Mouse (Mus musculus): ENCODE data around the gene Meiob. TPM values are rescaled to one million over a fixed set of nuclear protein-coding genes. Genes with fewer than 3 reads are reported as not detected.

Meiob gene
- polyA plus RNA-seq, 1 experiment from 2014 or later = not detected

DNA sequence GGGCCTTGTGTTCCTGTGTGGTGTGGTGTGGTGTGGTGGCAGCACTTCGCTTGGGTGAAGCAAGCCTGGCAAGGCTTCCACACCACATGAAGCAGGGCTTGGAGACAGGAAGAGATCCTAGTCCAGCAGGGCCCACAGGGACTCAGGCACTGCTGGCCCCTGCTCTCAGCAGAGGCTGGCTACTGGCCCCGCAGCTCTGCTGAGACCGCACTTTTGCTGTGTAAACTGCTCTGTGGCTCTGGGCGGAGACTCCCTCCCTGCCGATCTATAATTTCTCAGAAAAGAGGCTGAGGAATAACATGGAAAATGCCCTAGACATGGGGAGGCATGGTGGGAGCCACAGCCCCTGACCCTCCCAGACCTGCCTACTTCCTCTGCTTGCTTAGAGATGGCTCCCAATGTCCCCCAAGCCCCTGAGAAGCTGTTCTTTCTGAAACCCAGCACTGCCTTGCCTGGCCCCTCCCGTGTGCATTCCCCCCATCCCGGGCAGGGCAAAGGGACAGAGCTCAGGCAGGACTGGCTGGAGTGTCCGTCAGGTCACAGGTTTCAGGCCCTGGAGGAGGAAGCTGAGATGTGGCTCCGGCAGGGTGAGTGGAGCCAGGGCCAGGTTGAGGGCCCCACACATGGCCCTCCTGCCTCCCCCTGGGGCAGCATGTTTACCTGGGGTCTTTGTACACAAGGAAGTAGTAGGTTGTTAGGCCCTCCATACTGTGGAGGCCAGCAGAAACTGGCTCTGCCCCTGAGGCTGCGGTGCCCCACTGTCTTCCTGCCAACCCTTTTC is 73.4 kb downstream of the Meiob start:
- Histone ChIP-seq H3K36me3 (ENCODE audit: control insufficient read depth, insufficient read depth, low read length) (no peaks in the 10 kb centered on the region), H3K27ac (ENCODE audit: low read depth, low read length) (no peak overlapping the region), H3K4me1 (ENCODE audit: control insufficient read depth, insufficient read depth, low read depth, low read length) (no peaks in the 10 kb centered on the region), H3K9me3 (ENCODE audit: control insufficient read depth, low read length) (no peaks in the 10 kb centered on the region), H3K27me3 (replicated peaks; ENCODE audit: control insufficient read depth, insufficient read depth, low read length) (no peaks in the 10 kb centered on the region), H3K4me2 (ENCODE audit: low read length) (no peak overlapping the region), H3K4me3 (ENCODE audit: low read length) (no peak overlapping the region), H3K9ac (ENCODE audit: low read depth, low read length) (no peak overlapping the region)
- ATAC-seq = no peak
- 63% methylated on average over 10 of the region's 10 CpGs for WGBS

DNA sequence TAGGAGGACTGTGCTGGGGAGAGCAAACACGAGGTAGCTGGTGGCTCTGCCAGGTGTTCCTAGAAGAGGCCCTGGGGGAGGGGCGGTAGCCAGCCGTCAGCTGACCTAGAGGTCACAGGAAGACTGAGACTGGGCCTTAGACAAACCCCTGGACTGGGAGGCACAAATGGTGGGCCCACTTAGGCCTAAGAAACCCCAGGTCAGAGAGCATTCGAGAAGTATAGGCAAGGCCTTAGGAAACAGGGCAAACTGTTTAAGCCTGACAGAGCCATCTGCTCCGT is 74.0 kb downstream of the Meiob start:
- no peak overlapping the region for H3K27ac ChIP-seq (ENCODE audit: low read depth, low read length)
- 37% methylated on average over 5 of the region's 5 CpGs for WGBS
- H3K4me3 ChIP-seq (ENCODE audit: low read length) = no peak overlapping the region
- ATAC-seq = no peak
- no peaks in the 10 kb centered on the region for H3K4me1 ChIP-seq (ENCODE audit: control insufficient read depth, insufficient read depth, low read depth, low read length)
- H3K36me3 ChIP-seq (ENCODE audit: control insufficient read depth, insufficient read depth, low read length) = 0 out of 2 replicates have a peak, but pooled peaks cover 2% of the 10 kb centered on the region
- no peaks in the 10 kb centered on the region for H3K27me3 ChIP-seq (replicated peaks; ENCODE audit: control insufficient read depth, insufficient read depth, low read length)
- no peak overlapping the region for H3K4me2 ChIP-seq (ENCODE audit: low read length)
- no peaks in the 10 kb centered on the region for H3K9me3 ChIP-seq (ENCODE audit: control insufficient read depth, low read length)
- no peak overlapping the region for H3K9ac ChIP-seq (ENCODE audit: low read depth, low read length)

DNA sequence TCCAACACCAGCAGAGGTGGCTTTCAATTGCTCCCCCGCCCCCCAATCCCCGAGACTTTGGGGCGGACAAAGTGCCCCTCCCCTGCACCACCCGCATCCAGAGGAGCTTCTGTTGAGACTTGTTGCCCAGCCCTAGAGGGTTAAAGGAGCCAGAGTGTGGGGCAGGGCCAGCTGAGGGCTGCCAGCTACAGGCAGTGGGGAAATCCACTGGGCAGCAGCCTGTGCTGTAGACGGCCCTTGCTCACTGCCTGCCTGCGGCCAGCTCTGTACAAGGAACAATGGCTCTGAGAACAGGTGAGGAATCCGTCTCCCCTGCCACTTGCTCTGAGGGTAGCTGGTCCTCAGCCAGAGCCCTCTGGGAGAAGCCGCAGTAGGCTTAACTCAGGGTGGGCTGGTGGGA is 74.4 kb downstream of the Meiob start:
- H3K27ac ChIP-seq (ENCODE audit: low read depth, low read length) = no peak overlapping the region
- no peaks in the 10 kb centered on the region for H3K4me1 ChIP-seq (ENCODE audit: control insufficient read depth, insufficient read depth, low read depth, low read length)
- 0 out of 2 replicates have a peak, but pooled peaks cover 3% of the 10 kb centered on the region for H3K36me3 ChIP-seq (ENCODE audit: control insufficient read depth, insufficient read depth, low read length)
- 76% methylated on average over 8 of the region's 8 CpGs for WGBS
- no peak overlapping the region for H3K4me3 ChIP-seq (ENCODE audit: low read length)
- ATAC-seq = no peak
- H3K27me3 ChIP-seq (replicated peaks; ENCODE audit: control insufficient read depth, insufficient read depth, low read length) = no peaks in the 10 kb centered on the region
- H3K9ac ChIP-seq (ENCODE audit: low read depth, low read length) = no peak overlapping the region
- H3K9me3 ChIP-seq (ENCODE audit: control insufficient read depth, low read length) = no peaks in the 10 kb centered on the region
- no peak overlapping the region for H3K4me2 ChIP-seq (ENCODE audit: low read length)

DNA sequence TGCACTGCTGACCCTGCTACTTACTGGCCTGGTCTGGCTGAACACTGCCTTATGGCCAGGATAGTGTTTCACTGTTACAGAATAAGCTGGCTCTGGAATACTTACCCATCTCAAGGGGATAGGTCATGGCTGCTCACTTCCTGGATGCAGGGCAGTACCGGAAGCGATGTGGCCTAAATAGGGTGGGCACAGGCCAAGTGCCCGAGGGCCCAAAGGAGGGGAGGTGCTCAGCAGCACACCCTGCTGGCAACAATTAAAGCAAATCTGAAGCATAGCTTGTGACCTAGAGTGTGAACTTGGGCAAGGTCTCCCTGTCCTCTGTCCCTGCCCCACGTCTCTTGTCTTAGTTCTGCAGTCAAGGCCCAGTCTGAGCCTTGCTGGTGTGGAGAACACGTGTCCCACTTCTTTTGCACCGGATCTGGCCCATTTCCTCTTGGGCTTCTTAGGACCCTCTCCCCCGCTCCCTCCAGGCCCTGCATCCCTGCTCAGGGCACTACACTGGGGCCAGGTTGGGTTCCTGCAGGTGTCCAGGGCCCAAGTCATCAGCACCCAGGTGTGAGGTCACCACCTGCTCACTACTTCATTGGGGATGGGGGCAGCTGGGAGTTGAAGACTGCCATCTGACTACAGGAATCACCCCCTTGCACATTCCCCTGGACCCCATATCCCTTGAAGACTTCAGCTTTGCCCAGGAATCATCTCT is 77.8 kb downstream of the Meiob start:
- H3K9ac ChIP-seq (ENCODE audit: low read depth, low read length) = no peak overlapping the region
- H3K36me3 ChIP-seq (ENCODE audit: control insufficient read depth, insufficient read depth, low read length) = peaks cover 3% of the 10 kb centered on the region; the same call in 1 of the 2 replicates
- H3K4me3 ChIP-seq (ENCODE audit: low read length) = no peak overlapping the region
- no peak overlapping the region for H3K27ac ChIP-seq (ENCODE audit: low read depth, low read length)
- peaks cover 10% of the 10 kb centered on the region for H3K4me1 ChIP-seq (ENCODE audit: control insufficient read depth, insufficient read depth, low read depth, low read length)
- no peaks in the 10 kb centered on the region for H3K27me3 ChIP-seq (replicated peaks; ENCODE audit: control insufficient read depth, insufficient read depth, low read length)
- H3K4me2 ChIP-seq (ENCODE audit: low read length) = no peak overlapping the region
- WGBS = 49% methylated on average over 7 of the region's 7 CpGs
- H3K9me3 ChIP-seq (ENCODE audit: control insufficient read depth, low read length) = no peaks in the 10 kb centered on the region
- no peak for ATAC-seq

DNA sequence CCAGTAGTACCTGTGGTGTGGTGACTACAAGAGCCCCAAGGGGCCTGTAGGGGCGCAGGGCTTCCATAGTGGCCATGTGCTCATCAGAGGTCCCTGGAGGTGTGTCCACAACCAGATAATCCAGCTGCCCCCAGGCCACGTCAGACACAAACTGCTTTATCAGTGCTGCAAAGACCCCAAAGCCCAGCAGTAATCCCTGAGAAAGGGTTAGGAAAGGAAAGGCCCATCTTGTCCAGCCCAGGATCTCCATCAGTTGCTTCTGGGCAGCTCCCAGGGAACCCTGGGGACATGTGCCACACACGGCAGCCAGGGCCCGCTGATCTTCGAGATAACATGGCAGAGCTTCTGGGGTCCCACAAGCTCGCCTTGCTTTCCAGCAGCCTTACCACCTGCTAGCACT is 80.3 kb downstream of the Meiob start:
- Histone ChIP-seq H3K4me3 (ENCODE audit: low read length) (no peak overlapping the region), H3K4me2 (ENCODE audit: low read length) (no peak overlapping the region), H3K27me3 (replicated peaks; ENCODE audit: control insufficient read depth, insufficient read depth, low read length) (no peaks in the 10 kb centered on the region), H3K9me3 (ENCODE audit: control insufficient read depth, low read length) (no peaks in the 10 kb centered on the region), H3K27ac (ENCODE audit: low read depth, low read length) (no peak overlapping the region), H3K4me1 (ENCODE audit: control insufficient read depth, insufficient read depth, low read depth, low read length) (peaks cover 28% of the 10 kb centered on the region), H3K9ac (ENCODE audit: low read depth, low read length) (no peak overlapping the region), H3K36me3 (ENCODE audit: control insufficient read depth, insufficient read depth, low read length) (peaks cover 10% of the 10 kb centered on the region; the same call in 1 of the 2 replicates)
- WGBS = 92% methylated on average over 6 of the region's 6 CpGs
- no peak for ATAC-seq

DNA sequence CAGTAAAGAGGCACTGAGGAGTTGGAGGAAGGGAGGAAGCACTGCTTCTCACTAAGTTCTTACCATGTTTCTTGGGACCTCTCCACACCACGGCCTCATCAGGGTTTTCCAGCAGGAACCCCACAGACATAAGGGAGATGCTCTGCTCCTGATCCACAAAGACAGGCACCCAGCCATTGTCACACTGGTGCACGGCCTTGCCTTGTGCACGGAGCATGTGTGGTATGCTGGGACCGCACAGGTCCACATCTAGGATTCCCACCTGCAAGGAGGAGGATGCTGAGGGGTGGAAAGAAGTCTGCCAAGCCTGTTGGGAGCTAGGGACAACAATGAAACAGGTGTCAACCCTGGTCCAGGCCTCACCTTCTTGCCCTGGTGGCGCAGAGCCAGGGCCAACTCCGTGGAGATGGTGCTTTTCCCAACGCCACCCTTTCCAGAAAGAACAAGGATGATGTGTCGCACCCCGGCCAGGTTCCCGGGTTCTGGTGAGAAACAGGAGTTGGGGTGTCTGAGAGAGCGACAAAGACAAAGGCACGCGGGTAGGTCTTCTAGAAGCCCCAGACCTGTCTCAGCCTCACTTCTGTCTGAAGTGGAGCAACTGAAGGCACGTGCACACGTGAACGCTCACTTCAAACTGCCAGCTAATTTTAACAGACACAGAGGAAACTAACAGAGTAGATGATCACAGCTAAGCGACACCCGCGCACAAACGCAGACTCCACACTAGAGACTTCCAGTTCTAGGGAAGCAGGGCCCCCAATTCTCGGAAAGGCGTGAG is 81.5 kb downstream of the Meiob start:
- no peak for ATAC-seq
- H3K27me3 ChIP-seq (replicated peaks; ENCODE audit: control insufficient read depth, insufficient read depth, low read length) = no peaks in the 10 kb centered on the region
- peak overlapping the region; percentile 88 for H3K4me3 ChIP-seq (ENCODE audit: low read length)
- peaks cover 12% of the 10 kb centered on the region for H3K36me3 ChIP-seq (ENCODE audit: control insufficient read depth, insufficient read depth, low read length)
- no peaks in the 10 kb centered on the region for H3K9me3 ChIP-seq (ENCODE audit: control insufficient read depth, low read length)
- peak overlapping the region; percentile 96 for H3K4me2 ChIP-seq (ENCODE audit: low read length)
- no peak overlapping the region for H3K27ac ChIP-seq (ENCODE audit: low read depth, low read length)
- 26% methylated on average over 22 of the region's 22 CpGs for WGBS
- H3K9ac ChIP-seq (ENCODE audit: low read depth, low read length) = peak overlapping the region; percentile 23
- peaks cover 31% of the 10 kb centered on the region for H3K4me1 ChIP-seq (ENCODE audit: control insufficient read depth, insufficient read depth, low read depth, low read length)

DNA sequence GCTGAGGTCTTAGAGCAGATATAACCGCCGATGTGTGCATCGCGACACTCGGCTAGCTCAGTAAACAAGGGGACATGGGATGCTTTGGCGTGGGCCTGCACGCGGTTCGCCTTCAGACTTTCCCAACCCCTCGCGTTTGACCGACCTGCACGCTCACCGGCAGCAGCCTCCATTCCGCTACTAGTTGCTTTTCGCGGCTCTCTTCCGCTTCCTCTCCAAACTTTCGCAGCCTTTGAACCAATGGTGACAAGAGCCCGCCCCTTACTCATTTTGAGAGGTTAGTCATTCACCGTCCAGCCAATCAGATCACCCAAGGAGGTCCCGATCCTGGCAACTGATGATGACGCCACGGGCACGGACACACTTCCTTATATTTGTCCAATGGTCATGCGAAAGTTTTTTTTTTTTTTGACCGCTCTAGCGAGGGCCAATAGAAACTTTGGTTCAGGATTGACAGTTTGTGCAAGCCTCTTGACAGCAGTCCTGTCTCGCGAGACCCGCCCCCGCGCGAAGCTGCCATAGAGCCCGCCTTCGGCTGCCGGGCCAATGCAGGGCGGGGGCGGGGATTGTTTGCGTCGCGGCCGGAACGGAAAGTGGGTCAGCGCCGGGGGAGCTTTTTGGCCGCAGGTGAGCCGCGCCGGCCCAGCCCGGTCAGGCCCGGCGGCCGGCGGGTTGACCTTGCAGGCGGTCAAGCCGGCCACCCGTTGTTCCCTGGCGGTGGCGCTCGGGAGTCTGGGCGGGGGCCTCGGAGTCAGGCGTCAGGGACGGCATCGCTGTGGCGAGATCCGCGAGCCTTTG is 82.2 kb downstream of the Meiob start, which contains the start of the genes Nubp2 and Spsb3:
Gene Nubp2 (minus strand): TSS at position 216 of the 798 bp plus-strand sequence.
Gene Spsb3 (plus strand): TSS at position 510 of the 798 bp plus-strand sequence.
- under 1% methylated on average over 69 of the region's 69 CpGs for WGBS
- peak; percentile 98 for ATAC-seq
- peaks cover 31% of the 10 kb centered on the region for H3K4me1 ChIP-seq (ENCODE audit: control insufficient read depth, insufficient read depth, low read depth, low read length)
- no peaks in the 10 kb centered on the region for H3K27me3 ChIP-seq (replicated peaks; ENCODE audit: control insufficient read depth, insufficient read depth, low read length)
- peak within 1 kb of the TSS; percentile 96 for H3K4me2 ChIP-seq (ENCODE audit: low read length)
- H3K4me3 ChIP-seq (ENCODE audit: low read length) = peak within 1 kb of the TSS; percentile 88
- peak within 1 kb of the TSS; percentile 87 for H3K9ac ChIP-seq (ENCODE audit: low read depth, low read length)
- H3K36me3 ChIP-seq (ENCODE audit: control insufficient read depth, insufficient read depth, low read length) = peaks cover 20% of the 10 kb centered on the region
- H3K27ac ChIP-seq (ENCODE audit: low read depth, low read length) = peak within 1 kb of the TSS; percentile 76
- H3K9me3 ChIP-seq (ENCODE audit: control insufficient read depth, low read length) = no peaks in the 10 kb centered on the region

DNA sequence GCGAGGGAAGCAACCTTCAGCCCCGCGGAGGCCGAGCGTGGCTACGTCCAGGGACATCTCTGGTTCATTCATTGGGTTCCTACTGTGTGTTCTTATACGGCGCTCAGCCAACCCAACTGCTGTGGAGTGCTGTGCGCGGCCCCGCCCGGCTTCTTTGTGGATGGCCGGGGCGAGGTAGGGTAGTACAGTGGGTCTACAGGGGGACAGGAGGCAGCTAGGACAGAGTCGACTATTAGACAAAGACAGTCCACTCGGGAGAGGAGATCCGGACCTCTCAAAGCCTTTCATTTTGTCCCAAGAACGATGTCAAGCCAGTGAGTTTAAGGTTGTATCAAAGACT is 82.8 kb downstream of the Meiob start:
- no peaks in the 10 kb centered on the region for H3K27me3 ChIP-seq (replicated peaks; ENCODE audit: control insufficient read depth, insufficient read depth, low read length)
- H3K9ac ChIP-seq (ENCODE audit: low read depth, low read length) = peak overlapping the region; percentile 87
- H3K27ac ChIP-seq (ENCODE audit: low read depth, low read length) = peak overlapping the region; percentile 76
- no peak; the same call in 1 of the 2 replicates for ATAC-seq
- peak overlapping the region; percentile 85 for H3K4me2 ChIP-seq (ENCODE audit: low read length)
- H3K4me3 ChIP-seq (ENCODE audit: low read length) = peak overlapping the region; percentile 88
- 2% methylated on average over 18 of the region's 18 CpGs for WGBS
- peaks cover 31% of the 10 kb centered on the region for H3K4me1 ChIP-seq (ENCODE audit: control insufficient read depth, insufficient read depth, low read depth, low read length)
- H3K36me3 ChIP-seq (ENCODE audit: control insufficient read depth, insufficient read depth, low read length) = peaks cover 22% of the 10 kb centered on the region
- H3K9me3 ChIP-seq (ENCODE audit: control insufficient read depth, low read length) = no peaks in the 10 kb centered on the region

All from hindbrain, embryonic 16.5 days (tissue).